7 mouse cellular contexts compared by ENCODE assay signal in the genomic region with DNA sequence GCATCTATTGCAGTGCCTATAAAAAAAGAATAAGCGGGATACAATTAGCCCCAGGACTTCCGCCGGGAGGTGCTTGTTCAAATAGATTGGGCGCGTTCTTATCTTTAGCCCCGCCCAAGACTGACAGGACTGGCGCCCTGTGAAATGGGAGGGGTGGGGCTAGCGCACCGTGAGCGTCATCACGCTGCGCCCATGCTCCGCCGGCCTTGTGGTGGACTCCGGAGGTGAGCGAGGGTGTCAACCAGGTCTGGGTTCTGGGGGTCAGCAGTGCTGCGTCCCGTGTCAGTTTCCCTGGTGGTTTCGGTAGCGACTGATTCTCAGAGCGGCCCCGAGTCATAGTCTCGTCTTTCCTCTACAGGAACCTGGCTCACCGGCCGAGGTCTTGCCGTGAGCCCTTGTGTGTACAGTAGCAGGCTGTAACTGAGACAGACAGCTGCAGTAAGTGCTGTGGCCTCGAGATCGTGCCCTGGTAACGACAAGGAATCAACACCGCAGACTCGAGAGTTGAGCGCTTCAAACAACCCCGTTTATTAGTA. TPM values are rescaled to one million over a fixed set of nuclear protein-coding genes. Genes with fewer than 3 reads are reported as not detected.
DNase-seq lines count a peak whose midpoint lies in the region; ATAC-seq lines count a peak whose summit lies in the region.

Gene Mrps17, plus strand, starts transcription at position 172 of the 536 bp plus-strand sequence.

- peak within 1 kb of the TSS; percentile 69 for H3K4me2 ChIP-seq in intestine, embryonic 15.5 days (replicated peaks)

- H3K36me3 ChIP-seq in intestine, embryonic 15.5 days: peaks cover 14% of the 10 kb centered on the region; the same call in 1 of the 2 replicates
- H3K36me3 ChIP-seq in midbrain, embryonic 10.5 days: peaks cover 37% of the 10 kb centered on the region

- H3K27ac ChIP-seq in intestine, embryonic 15.5 days: peak within 1 kb of the TSS; percentile 48
- H3K27ac ChIP-seq in midbrain, embryonic 10.5 days (replicated peaks): peak within 1 kb of the TSS; percentile 84

- DNase-seq in adrenal gland, adult 2 months: peak; percentile 95
- DNase-seq in embryo, embryonic 11.5 days (ENCODE audit: low read depth, low spot score): peak; percentile 90
- DNase-seq in gastrocnemius, postnatal 36 days: peak; percentile 88 to 89
- DNase-seq in left cerebral cortex, postnatal 25 days (ENCODE audit: low spot score in 2 of 2): peak; percentile 90 to 96
- peak; percentile 92 for DNase-seq in midbrain, embryonic 10.5 days (ENCODE audit: low spot score)
- DNase-seq in right cerebral cortex, postnatal 4 days: peak; percentile 87

- intact Hi-C loops in gastrocnemius, postnatal 36 days (cut with DNase I): loop anchor here (5.0 kb wide), 2 partner anchors 48 to 103 kb away; no protein-coding TSS in a partner anchor
- intact Hi-C loops in left cerebral cortex, postnatal 25 days (cut with DNase I): loop anchor here (1.0 to 10.0 kb wide), 3 partner anchors 10 to 539 kb away; partner anchors contain the start of genes Nipsnap2, Sbds, Tyw1 and Zfp11

- WGBS in intestine, embryonic 15.5 days: under 1% methylated on average over 33 of the region's 33 CpGs
- WGBS in midbrain, embryonic 10.5 days: under 1% methylated on average over 33 of the region's 33 CpGs

- peak within 1 kb of the TSS; percentile 69 for H3K4me3 ChIP-seq in intestine, embryonic 15.5 days (replicated peaks)
- H3K4me3 ChIP-seq in midbrain, embryonic 10.5 days: peak within 1 kb of the TSS; percentile 77

- peak; percentile 99 for ATAC-seq in intestine, embryonic 15.5 days

- peaks cover 3% of the 10 kb centered on the region for H3K4me1 ChIP-seq in intestine, embryonic 15.5 days (replicated peaks)
- peaks cover 8% of the 10 kb centered on the region for H3K4me1 ChIP-seq in midbrain, embryonic 10.5 days

- H3K9me3 ChIP-seq in intestine, embryonic 15.5 days: no peaks in the 10 kb centered on the region
- no peaks in the 10 kb centered on the region for H3K9me3 ChIP-seq in midbrain, embryonic 10.5 days (replicated peaks)

- H3K9ac ChIP-seq in intestine, embryonic 15.5 days: peak within 1 kb of the TSS; percentile 72

- no peaks in the 10 kb centered on the region for H3K27me3 ChIP-seq in intestine, embryonic 15.5 days (replicated peaks)
- H3K27me3 ChIP-seq in midbrain, embryonic 10.5 days (ENCODE audit: low read depth, poor library complexity, severe bottlenecking): no peaks in the 10 kb centered on the region

RNA-seq across cellular contexts. Expression of gene Mrps17, which starts in this region (rescaled TPM):
- 10 to 100 TPM; 88.0 to 94.4 TPM for total RNA-seq in adrenal gland, adult 2 months (2021)
- polyA plus RNA-seq in adrenal gland, adult 2 months (2012; rRNA removed): 52.1 and 61.4 TPM in 2 replicates
- 10 to 100 TPM; 53.7 to 63.5 TPM for total RNA-seq in gastrocnemius, postnatal 36 days (2021)
- polyA plus RNA-seq in intestine, embryonic 15.5 days (2015; fragmentation: Nextera tagmentation; extraction: Ambion mirVana): 189 and 197 TPM in 2 replicates
- total RNA-seq in left cerebral cortex, postnatal 25 days (2021): 10 to 100 TPM; 80.0 to 87.2 TPM
- polyA plus RNA-seq in midbrain, embryonic 10.5 days (2016; fragmentation: Nextera tagmentation; extraction: Ambion mirVana): 181 and 185 TPM in 2 replicates

Comparison
In these comparisons a context has a peak if more than half of its experiments do, and no peak if none do; other contexts are left out.
1. Peak in every context shown above with its lines: DNase-seq, ATAC-seq, H3K4me3 ChIP-seq and H3K27ac ChIP-seq.